Mouse (Mus musculus) limb, embryonic 14.5 days (tissue): Measurements from ENCODE around the gene Myof. TPM values are rescaled to one million over a fixed set of nuclear protein-coding genes. Genes with fewer than 3 reads are reported as not detected.

ENCODE experiments used
- ATAC-seq: fragments of 200-750 bp; cut with Nextera tagmentation; 2 replicates; pipeline ENCODE4 v1.8.0; 2017; ENCODE audit warnings: low read depth, moderate number of reproducible peaks, moderate TSS enrichment; ENCODE audit not compliant: low FRiP score
- DNase-seq: peaks from one replicate; pipeline ENCODE4 v3.0.0-alpha.2; 2015; ENCODE audit warnings: low spot score
- H3K27ac ChIP-seq: fragments of 300-500 bp; sonication (generic); replicated peaks from 2 replicates; pipeline ENCODE4 v1.5.1; 2014; ENCODE audit warnings: low read depth, mild to moderate bottlenecking, low read length, moderate library complexity, mixed read lengths
- H3K27me3 ChIP-seq: fragments of 300-500 bp; sonication (generic); 2 replicates; pipeline ENCODE4 v1.6.1; 2014; ENCODE audit warnings: low read length, mixed read lengths; ENCODE audit not compliant: control insufficient read depth, insufficient read depth
- H3K36me3 ChIP-seq: fragments of 300-500 bp; sonication (generic); 2 replicates; pipeline ENCODE4 v1.6.1; 2014; ENCODE audit warnings: mild to moderate bottlenecking, low read length, moderate library complexity, mixed read lengths; ENCODE audit not compliant: control insufficient read depth, insufficient read depth
- H3K4me1 ChIP-seq: fragments of 300-500 bp; sonication (generic); 2 replicates; pipeline ENCODE4 v1.6.1; 2014; ENCODE audit warnings: antibody characterized with exemption, low read length, mixed read lengths; ENCODE audit not compliant: control insufficient read depth, insufficient read depth
- H3K4me2 ChIP-seq: fragments of 300-500 bp; sonication (generic); replicated peaks from 2 replicates; pipeline ENCODE4 v1.6.1; 2014; ENCODE audit warnings: low read depth, mild to moderate bottlenecking, low read length, moderate library complexity; ENCODE audit not compliant: severe bottlenecking
- H3K4me3 ChIP-seq: fragments of 300-500 bp; sonication (generic); replicated peaks from 2 replicates; pipeline ENCODE4 v1.5.1; 2014; ENCODE audit warnings: low read length
- H3K9ac ChIP-seq: fragments of 300-500 bp; sonication (generic); 2 replicates; pipeline ENCODE4 v1.6.1; 2014; ENCODE audit warnings: mild to moderate bottlenecking, low read depth, low read length, moderate library complexity; ENCODE audit not compliant: severe bottlenecking
- H3K9me3 ChIP-seq: fragments of 300-500 bp; sonication (generic); 2 replicates; pipeline ENCODE4 v1.6.1; 2016; ENCODE audit warnings: low read length; ENCODE audit not compliant: control insufficient read depth
- POLR2A ChIP-seq: fragments of 200-500 bp; IDR thresholded peaks from 2 replicates; pipeline ENCODE4 v1.8.0; 2012; ENCODE audit warnings: inconsistent platforms, mild to moderate bottlenecking, moderate library complexity, borderline replicate concordance; ENCODE audit not compliant: insufficient read depth, insufficient read length; ENCODE audit errors: extremely low read depth
- WGBS: fragments of 180-500 bp; shearing (Covaris S2); extraction: QIAGEN DNeasy Blood & Tissue Kit; methylation state at CpG from one replicate; pipeline ENCODE4 v1.1.7; 2014; 5-methylcytosine and 5-hydroxymethylcytosine counted together
- polyA plus RNA-seq, 2 experiments: library from polyadenylated mRNA; depleted of rRNA in 1 of 2; stranded (reverse) in 1 of 2; unstranded in 1 of 2; fragments of >200 nt; fragmentation: Nextera tagmentation in 1 of 2; extraction: Ambion mirVana in 1 of 2; gene quantifications; 2 replicates each; pipeline versions ENCODE4 v1.2.1 to v1.2.3; 2012 to 2014

Gene Myof
- polyA plus RNA-seq, 2 experiments: 21.8 to 35.9 TPM

GRCm38 (mm10) chr19:37877511-37878167, 165.7 kb downstream of the Myof start:
- no peak overlapping the region for H3K9ac ChIP-seq
- no peaks in the 10 kb centered on the region for H3K9me3 ChIP-seq
- H3K4me2 ChIP-seq: 0 out of 2 replicates have a peak overlapping the region, but pooled peaks have one; percentile 10
- H3K36me3 ChIP-seq: no peaks in the 10 kb centered on the region
- peaks cover 26% of the 10 kb centered on the region; the same call in 1 of the 2 replicates for H3K27me3 ChIP-seq
- H3K4me1 ChIP-seq: peaks cover 9% of the 10 kb centered on the region; the same call in 1 of the 2 replicates
- ATAC-seq (no peak), DNase-seq (no peak)
- no peak for TF ChIP-seq POLR2A
- 7% methylated on average over 20 of the region's 20 CpGs for WGBS
- no peak overlapping the region for H3K4me3 ChIP-seq
- no peak overlapping the region for H3K27ac ChIP-seq

DNA sequence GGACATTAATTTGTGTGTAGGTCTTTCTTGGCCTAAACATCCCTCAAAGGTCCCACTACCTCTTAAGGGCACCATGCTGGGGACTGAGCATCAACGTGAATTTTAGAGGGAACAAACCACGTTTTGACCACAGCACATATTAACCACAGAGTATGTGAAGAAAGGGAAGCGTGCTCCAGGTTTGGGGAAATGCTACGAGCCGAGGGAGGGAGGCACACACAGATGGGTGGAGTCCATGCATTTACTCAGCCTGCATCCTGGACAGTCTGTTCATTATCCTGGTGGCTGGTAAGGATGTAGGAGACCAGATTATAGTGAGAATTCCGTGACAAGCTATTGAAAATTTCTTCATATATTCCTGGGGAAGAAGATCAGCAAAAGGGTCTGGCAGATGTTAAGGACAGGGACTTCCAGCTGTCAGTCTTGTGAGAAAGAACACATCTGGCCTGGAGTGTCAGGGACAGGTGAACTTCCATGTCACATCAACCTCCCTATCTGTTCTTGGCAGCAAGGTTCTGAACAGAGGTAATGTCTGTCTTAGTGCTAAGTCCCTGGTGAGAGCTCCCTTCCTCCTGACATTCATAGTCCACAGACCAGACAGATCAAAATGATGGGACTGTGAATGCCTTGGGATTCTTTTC, 166.7 kb downstream of the Myof start:
- Histone ChIP-seq H3K4me3 (no peak overlapping the region), H3K27me3 (peaks cover 26% of the 10 kb centered on the region; the same call in 1 of the 2 replicates), H3K4me1 (peaks cover 9% of the 10 kb centered on the region; the same call in 1 of the 2 replicates), H3K36me3 (no peaks in the 10 kb centered on the region), H3K4me2 (no peak overlapping the region), H3K9me3 (no peaks in the 10 kb centered on the region), H3K27ac (no peak overlapping the region), H3K9ac (no peak overlapping the region)
- TF ChIP-seq POLR2A: no peak
- WGBS: 56% methylated on average over 6 of the region's 6 CpGs
- no peak for DNase-seq
- ATAC-seq: no peak

DNA sequence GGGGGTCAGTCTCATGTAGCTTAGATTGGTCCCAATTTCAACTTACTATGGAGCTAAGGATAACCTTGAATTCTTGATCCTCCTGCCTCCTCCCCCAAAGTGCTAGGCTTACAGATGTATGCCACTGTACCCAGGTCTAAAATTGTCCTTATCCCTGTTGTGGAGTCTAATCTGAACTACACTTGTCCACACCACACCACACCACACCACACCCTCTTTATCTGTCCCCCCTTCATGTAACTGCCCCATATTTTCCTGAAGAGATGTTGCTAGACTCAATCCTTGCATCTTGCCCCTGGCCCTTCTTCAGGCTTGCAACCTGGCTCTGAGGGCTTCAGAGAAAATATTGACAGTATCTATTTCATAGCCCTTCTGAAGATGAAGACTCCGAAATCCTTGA, 169.9 kb downstream of the Myof start:
- no peak for DNase-seq
- ATAC-seq: no peak
- H3K27me3 ChIP-seq: peaks cover 14% of the 10 kb centered on the region; the same call in 1 of the 2 replicates
- WGBS: 79% methylated on average over 1 of the region's 1 CpGs
- H3K9me3 ChIP-seq: no peaks in the 10 kb centered on the region
- no peak for TF ChIP-seq POLR2A
- H3K9ac ChIP-seq: no peak overlapping the region
- H3K27ac ChIP-seq: no peak overlapping the region
- peaks cover 7% of the 10 kb centered on the region; the same call in 1 of the 2 replicates for H3K4me1 ChIP-seq
- H3K4me3 ChIP-seq: no peak overlapping the region
- H3K4me2 ChIP-seq: no peak overlapping the region
- H3K36me3 ChIP-seq: no peaks in the 10 kb centered on the region

DNA sequence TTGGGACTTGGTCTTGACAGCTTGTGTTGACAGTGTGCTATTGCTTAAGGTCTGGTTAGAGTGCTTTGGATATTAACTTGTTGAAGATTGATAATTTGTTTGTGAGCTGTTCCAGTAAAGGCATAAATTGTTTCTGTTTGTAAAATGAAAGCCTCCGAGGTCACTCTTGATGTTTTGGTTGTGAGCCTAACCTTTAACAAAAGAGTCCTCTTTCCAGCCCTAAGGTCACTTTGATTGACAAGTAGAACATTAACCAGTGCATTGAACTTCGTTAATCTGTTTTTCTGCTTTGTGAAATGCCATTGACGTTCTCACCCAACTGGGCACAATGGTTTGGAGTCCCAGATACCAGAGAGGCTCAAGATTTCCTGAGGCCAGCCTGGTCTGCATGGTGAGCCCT, 175.8 kb downstream of the Myof start:
- no peak for TF ChIP-seq POLR2A
- no peak overlapping the region for H3K27ac ChIP-seq
- DNase-seq (no peak), ATAC-seq (no peak)
- 84% methylated on average over 3 of the region's 3 CpGs for WGBS
- no peaks in the 10 kb centered on the region for H3K36me3 ChIP-seq
- H3K27me3 ChIP-seq: no peaks in the 10 kb centered on the region
- H3K4me3 ChIP-seq: no peak overlapping the region
- H3K4me2 ChIP-seq: no peak overlapping the region
- H3K9ac ChIP-seq: no peak overlapping the region
- H3K4me1 ChIP-seq: no peaks in the 10 kb centered on the region
- no peaks in the 10 kb centered on the region for H3K9me3 ChIP-seq

DNA sequence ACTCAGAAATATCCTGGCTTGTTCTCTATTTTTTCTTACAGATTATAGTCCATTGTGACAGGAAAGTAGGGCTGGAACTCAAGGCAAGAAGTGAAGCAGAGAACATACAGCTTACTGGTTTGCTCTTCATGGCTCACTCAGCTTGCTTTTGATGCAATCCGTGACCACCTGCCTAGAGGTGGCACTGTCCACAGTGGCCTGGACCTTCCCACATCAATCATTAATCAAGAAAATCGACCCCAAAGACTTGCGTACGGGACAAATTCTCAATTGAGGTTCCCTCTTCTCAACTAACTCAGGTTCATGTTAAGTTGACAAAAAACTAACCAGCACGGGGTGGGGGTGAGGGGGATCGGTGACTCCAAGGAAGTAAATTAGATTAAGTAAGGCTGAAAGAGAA, 176.4 kb downstream of the Myof start:
- TF ChIP-seq POLR2A: no peak
- Histone ChIP-seq H3K4me3 (no peak overlapping the region), H3K27me3 (no peaks in the 10 kb centered on the region), H3K36me3 (no peaks in the 10 kb centered on the region), H3K9me3 (no peaks in the 10 kb centered on the region), H3K9ac (no peak overlapping the region), H3K4me1 (no peaks in the 10 kb centered on the region), H3K27ac (no peak overlapping the region), H3K4me2 (no peak overlapping the region)
- no peak for DNase-seq
- 86% methylated on average over 6 of the region's 6 CpGs for WGBS
- ATAC-seq: no peak
